Mouse (Mus musculus) testis, adult 2 months (tissue): Measurements from ENCODE around the gene P3h4. TPM values are rescaled to one million over a fixed set of nuclear protein-coding genes. Genes with fewer than 3 reads are reported as not detected.
"Not testable (repeated sequence)": the region's sequence is repeated elsewhere in the genome, so short reads cannot be mapped to it uniquely, and the experiment has no call there.

Source experiments
- H3K27ac ChIP-seq: fragments of 200-500 bp; 2 replicates; pipeline ENCODE4 v1.5.1; 2012; ENCODE audit warnings: low read depth, low read length; ENCODE audit not compliant: control insufficient read depth, insufficient read depth
- H3K27me3 ChIP-seq: fragments of 200-500 bp; 2 replicates; pipeline ENCODE4 v1.6.1; 2012; ENCODE audit warnings: mild to moderate bottlenecking, low read length, moderate library complexity; ENCODE audit not compliant: control insufficient read depth, insufficient read depth
- H3K36me3 ChIP-seq: fragments of 200-500 bp; 2 replicates; pipeline ENCODE4 v1.6.1; 2012; ENCODE audit warnings: mild to moderate bottlenecking, low read length; ENCODE audit not compliant: control insufficient read depth, insufficient read depth
- H3K4me1 ChIP-seq: fragments of 200-500 bp; 2 replicates; pipeline ENCODE4 v1.6.1; 2012; ENCODE audit warnings: low read length; ENCODE audit not compliant: control insufficient read depth, insufficient read depth
- H3K4me3 ChIP-seq: fragments of 200-500 bp; 2 replicates; pipeline ENCODE4 v1.5.1; 2012; ENCODE audit warnings: low read depth, mild to moderate bottlenecking, low read length, moderate library complexity, mixed read lengths; ENCODE audit not compliant: control insufficient read depth
- CTCF ChIP-seq: fragments of 200-500 bp; IDR thresholded peaks from 2 replicates; pipeline ENCODE4 v1.5.1; 2012; ENCODE audit warnings: low read depth, mild to moderate bottlenecking, inconsistent platforms, low read length, moderate library complexity; ENCODE audit not compliant: control insufficient read depth, insufficient read depth, insufficient replicate concordance
- POLR2A ChIP-seq: fragments of 200-500 bp; IDR thresholded peaks from 2 replicates; pipeline ENCODE4 v1.6.1; 2012; ENCODE audit warnings: low read depth, mild to moderate bottlenecking, inconsistent platforms, low read length, moderate library complexity; ENCODE audit not compliant: control insufficient read depth
- polyA plus RNA-seq: library from polyadenylated mRNA; depleted of rRNA; stranded (reverse); fragments of >200 nt; gene quantifications from 2 replicates; pipeline ENCODE4 v1.2.3, GENCODE M21; 2012; rRNA removed

The P3h4 gene
- polyA plus RNA-seq, 1 experiment: 9.0 TPM

- Histone ChIP-seq H3K27me3 (no peaks in the 10 kb centered on the region), H3K4me3 (no peak overlapping the region), H3K4me1 (no peaks in the 10 kb centered on the region), H3K27ac (no peak overlapping the region), H3K36me3 (no peaks in the 10 kb centered on the region)
- TF ChIP-seq CTCF (no peak), POLR2A (no peak)
Observed at GRCm38 (mm10) chr11:100371981-100372558, 42.6 kb downstream of the P3h4 start.

DNA sequence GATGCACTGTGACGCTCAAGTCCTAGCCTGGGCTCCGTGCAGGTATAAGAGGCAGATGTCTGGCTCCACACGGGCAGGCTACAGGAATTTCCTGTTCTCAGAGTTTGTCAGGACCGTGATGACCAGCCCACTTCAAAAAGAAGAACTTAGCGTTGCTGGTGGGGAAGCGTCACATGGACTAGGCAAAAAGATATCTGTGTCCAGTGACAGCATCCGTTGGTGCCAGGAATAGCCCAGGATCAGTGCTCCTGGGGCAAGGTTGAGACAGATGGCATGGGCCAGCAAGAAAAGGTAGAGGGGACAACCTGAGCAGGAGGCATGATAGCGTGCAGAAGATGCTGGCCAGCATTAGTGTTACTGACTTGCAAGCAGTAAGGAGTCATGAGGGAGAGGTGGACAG is 44.8 kb downstream of the P3h4 start:
- Histone ChIP-seq H3K4me3 (no peak overlapping the region), H3K27me3 (no peaks in the 10 kb centered on the region), H3K36me3 (no peaks in the 10 kb centered on the region), H3K4me1 (no peaks in the 10 kb centered on the region), H3K27ac (no peak overlapping the region)
- TF ChIP-seq CTCF: no peak
- TF ChIP-seq POLR2A: no peak

- Histone ChIP-seq H3K27ac (no peak overlapping the region), H3K27me3 (no peaks in the 10 kb centered on the region), H3K4me3 (no peak overlapping the region), H3K36me3 (no peaks in the 10 kb centered on the region), H3K4me1 (no peaks in the 10 kb centered on the region)
- TF ChIP-seq CTCF: no peak
Observed at GRCm38 (mm10) chr11:100369145-100369544, 45.5 kb downstream of the P3h4 start.

DNA sequence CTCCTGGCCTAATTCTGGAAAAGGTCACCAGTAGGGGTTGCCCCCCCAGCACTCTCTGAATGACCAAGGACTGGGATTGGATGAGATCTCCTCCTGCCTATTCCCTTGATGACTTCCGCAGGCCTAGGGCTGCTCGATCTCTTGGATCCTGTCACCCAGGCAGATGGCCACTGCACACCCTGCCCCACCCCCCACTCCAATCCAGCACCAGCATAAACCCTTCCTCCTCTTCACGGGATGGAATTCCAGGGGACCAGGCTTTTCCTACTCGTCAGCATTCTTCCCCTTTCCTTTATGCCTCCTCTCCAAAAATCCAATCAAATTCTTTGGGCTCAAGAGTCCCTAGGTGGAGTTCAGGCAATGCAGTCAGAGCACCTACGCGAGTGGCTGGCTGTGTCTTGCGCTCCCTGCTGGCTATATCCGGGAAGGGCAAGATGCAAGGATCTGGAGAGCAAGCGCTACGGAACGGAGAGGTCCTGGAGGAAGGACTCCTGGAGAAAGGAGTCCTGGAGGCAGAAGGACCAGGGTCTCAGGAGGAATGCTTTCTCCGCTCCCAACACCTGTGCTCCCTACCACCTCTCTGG is 51.6 kb downstream of the P3h4 start:
- TF ChIP-seq CTCF (peak; percentile 72; the same call in 1 of the 2 replicates), POLR2A (no peak)
- Histone ChIP-seq H3K4me1 (peaks cover 10% of the 10 kb centered on the region), H3K27ac (no peak overlapping the region), H3K27me3 (no peaks in the 10 kb centered on the region), H3K36me3 (no peaks in the 10 kb centered on the region), H3K4me3 (peak overlapping the region; percentile 33)

DNA sequence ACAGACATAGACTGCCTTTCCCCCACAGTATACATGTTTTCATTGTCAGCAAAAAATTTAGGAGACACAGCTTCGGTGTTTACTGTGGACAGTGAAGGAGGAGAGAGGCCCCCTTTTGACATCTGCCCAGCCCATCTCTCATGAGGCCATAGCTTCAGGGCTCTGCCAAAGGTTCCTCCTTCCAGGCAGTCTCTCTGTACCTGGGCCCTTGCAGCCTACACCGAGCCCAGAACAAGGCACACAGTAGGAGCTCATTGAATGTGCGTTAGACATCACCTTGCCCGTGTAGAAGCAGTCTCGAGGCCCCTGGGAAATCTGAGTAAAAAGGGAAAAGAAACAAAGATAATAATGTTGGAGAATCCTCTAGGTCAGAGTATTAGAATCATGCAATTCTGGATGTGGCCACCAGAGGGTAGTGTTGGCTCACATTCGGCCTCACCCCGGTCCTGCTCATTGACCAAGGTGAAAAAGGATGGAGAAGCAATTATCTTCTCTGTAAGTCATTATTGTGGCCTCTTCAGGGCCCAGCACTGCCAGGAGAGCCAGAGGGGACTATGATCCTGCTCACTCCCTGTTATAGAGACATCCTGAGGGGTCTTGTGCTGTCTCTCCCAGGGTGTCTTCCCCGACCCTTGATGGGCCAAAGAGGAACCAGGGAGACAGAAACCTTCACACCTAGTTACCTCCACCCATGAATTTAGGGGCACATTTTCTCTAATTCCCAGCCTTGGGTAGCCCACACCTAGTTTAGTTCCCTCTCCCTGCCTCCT is 52.2 kb downstream of the P3h4 start:
- Histone ChIP-seq H3K4me1 (peaks cover 10% of the 10 kb centered on the region), H3K36me3 (no peaks in the 10 kb centered on the region), H3K27ac (no peak overlapping the region), H3K27me3 (no peaks in the 10 kb centered on the region), H3K4me3 (no peak overlapping the region)
- no peak for TF ChIP-seq POLR2A
- peak; percentile 93; the same call in 1 of the 2 replicates for TF ChIP-seq CTCF

DNA sequence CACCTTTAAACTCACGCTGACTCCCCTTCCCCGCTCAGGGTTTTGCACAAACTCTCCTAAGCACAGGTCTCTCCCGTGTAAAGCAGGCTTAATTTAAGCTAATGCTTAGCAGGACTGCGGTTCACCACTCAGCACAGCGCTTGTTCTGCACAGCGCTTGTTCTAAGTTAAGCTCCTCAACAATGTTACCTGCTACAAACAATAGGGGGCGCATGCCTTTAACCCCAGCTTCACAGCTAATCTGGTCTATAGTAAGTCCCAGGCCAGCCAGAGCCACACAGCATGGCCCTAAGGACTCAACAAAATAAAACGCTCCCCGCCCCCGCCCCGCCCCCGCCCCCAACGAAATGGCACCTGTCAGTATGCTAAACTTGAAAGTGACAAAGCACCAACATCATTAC is 53.6 kb downstream of the P3h4 start:
- not testable (repeated sequence) for H3K4me3 ChIP-seq, H3K27me3 ChIP-seq, H3K27ac ChIP-seq, H3K36me3 ChIP-seq
- H3K4me1 ChIP-seq: peaks cover 17% of the 10 kb centered on the region

- Histone ChIP-seq H3K27me3 (no peaks in the 10 kb centered on the region), H3K4me1 (peaks cover 24% of the 10 kb centered on the region), H3K27ac (no peak overlapping the region), H3K4me3 (no peak overlapping the region), H3K36me3 (no peaks in the 10 kb centered on the region)
- TF ChIP-seq CTCF (no peak), POLR2A (no peak)
Observed at GRCm38 (mm10) chr11:100360175-100360574, 54.5 kb downstream of the P3h4 start.

Other genes with a start within 250 kb of the P3h4 start
- gene Krt9, start 221.6 kb downstream of the P3h4 start, polyA plus RNA-seq: not detected in 2 replicates
- gene Krt14, start 207.3 kb downstream of the P3h4 start, polyA plus RNA-seq: 1.2 TPM in 1 of 2 replicates, not detected in the other
- gene Krt16, start 165.9 kb downstream of the P3h4 start, polyA plus RNA-seq: not detected in 2 replicates
- gene Krt17, start 153.8 kb downstream of the P3h4 start, polyA plus RNA-seq: not detected in 2 replicates
- gene Krt42, start 145.0 kb downstream of the P3h4 start, polyA plus RNA-seq: not detected in 2 replicates
- 260 and 396 TPM in 2 replicates for gene Eif1, start 95.0 kb downstream of the P3h4 start, polyA plus RNA-seq
- 0.43 TPM in 1 of 2 replicates, not detected in the other for gene Gast, start 80.4 kb downstream of the P3h4 start, polyA plus RNA-seq
- 35.2 and 41.9 TPM in 2 replicates for gene Hap1, start 58.7 kb downstream of the P3h4 start, polyA plus RNA-seq
- 103 TPM in 2 replicates for gene Jup, start 17.1 kb downstream of the P3h4 start, polyA plus RNA-seq
- gene Fkbp10, start 861 bp upstream of the P3h4 start, polyA plus RNA-seq: 6.6 and 7.7 TPM in 2 replicates
- 145 and 152 TPM in 2 replicates for gene Nt5c3b, start 27.0 kb upstream of the P3h4 start, polyA plus RNA-seq
- 422 and 444 TPM in 2 replicates for gene Klhl10, start 27.1 kb upstream of the P3h4 start, polyA plus RNA-seq
- 10.2 and 11.2 TPM in 2 replicates for gene Klhl11, start 57.9 kb upstream of the P3h4 start, polyA plus RNA-seq
- gene Acly, start 113.2 kb upstream of the P3h4 start, polyA plus RNA-seq: 24.7 and 30.4 TPM in 2 replicates
- gene Ttc25, start 130.8 kb upstream of the P3h4 start, polyA plus RNA-seq: 70.4 and 74.1 TPM in 2 replicates
- gene Cnp, start 160.1 kb upstream of the P3h4 start, polyA plus RNA-seq: 3.3 and 3.7 TPM in 2 replicates
- 245 and 266 TPM in 2 replicates for gene Nkiras2, start 204.4 kb upstream of the P3h4 start, polyA plus RNA-seq
- 104 and 150 TPM in 2 replicates for gene Dnajc7, start 205.3 kb upstream of the P3h4 start, polyA plus RNA-seq